ENCODE assay signal across 8 mouse cellular contexts in genomic region chr2:25402377-25402971, GRCm38 (mm10). TPM values are rescaled to one million over a fixed set of nuclear protein-coding genes. Genes with fewer than 3 reads are reported as not detected.
DNase-seq lines count a peak whose midpoint lies in the region; ATAC-seq lines count a peak whose summit lies in the region.

No protein-coding gene starts in this region.

- H3K4me3 ChIP-seq in hindbrain, embryonic 13.5 days, result peak overlapping the region; percentile 73

- peaks cover 15% of the 10 kb centered on the region for H3K36me3 ChIP-seq in hindbrain, embryonic 13.5 days

- WGBS in hindbrain, embryonic 13.5 days, result under 1% methylated on average over 13 of the region's 13 CpGs

- ATAC-seq in hindbrain, embryonic 13.5 days (ENCODE audit: low FRiP score), result peak; percentile 52

- peak overlapping the region; percentile 87 for H3K4me2 ChIP-seq in hindbrain, embryonic 13.5 days

- peak; percentile 87 for DNase-seq in MN1 (ENCODE audit: low spot score)
- DNase-seq in cerebellum, adult 18-20 months, result peak; percentile 68 to 77
- DNase-seq in forelimb bud, embryonic 11.5 days (ENCODE audit: low read depth, low spot score), result peak; percentile 92
- peak; percentile 78 to 83 for DNase-seq in layer of hippocampus, postnatal 14 days (ENCODE audit: low spot score in 2 of 2)
- DNase-seq in lung, postnatal 10 days, result peak; percentile 89
- peak; percentile 49 for DNase-seq in retina, adult 2 months (ENCODE audit: low read depth, low spot score)
- DNase-seq in thymus, postnatal 25 days, result peak; percentile 83

- H3K9ac ChIP-seq in hindbrain, embryonic 13.5 days, result peak overlapping the region; percentile 97

- peaks cover 45% of the 10 kb centered on the region for H3K4me1 ChIP-seq in hindbrain, embryonic 13.5 days (replicated peaks)

- H3K9me3 ChIP-seq in hindbrain, embryonic 13.5 days, result no peaks in the 10 kb centered on the region

- H3K27ac ChIP-seq in hindbrain, embryonic 13.5 days, result peak overlapping the region; percentile 92

- H3K27me3 ChIP-seq in hindbrain, embryonic 13.5 days, result peaks cover 39% of the 10 kb centered on the region

RNA-seq across cellular contexts. Expression of gene Npdc1, which starts 3.3 kb away (rescaled TPM):
- polyA plus RNA-seq in hindbrain, embryonic 13.5 days (2015; fragmentation: Nextera tagmentation; extraction: Ambion mirVana), result 411 and 423 TPM in 2 replicates
- total RNA-seq in layer of hippocampus, postnatal 14 days (2021), result 100 to 1,000 TPM; 402 to 418 TPM

RNA-seq across cellular contexts. Expression of gene Entpd2, which starts 6.8 kb away (rescaled TPM):
- polyA plus RNA-seq in hindbrain, embryonic 13.5 days (2015; fragmentation: Nextera tagmentation; extraction: Ambion mirVana), result 2.6 and 3.6 TPM in 2 replicates
- total RNA-seq in layer of hippocampus, postnatal 14 days (2021), result 10 to 100 TPM; 22.3 to 23.4 TPM

RNA-seq across cellular contexts. Expression of gene Fut7, which starts 20.6 kb away (rescaled TPM):
- polyA plus RNA-seq in hindbrain, embryonic 13.5 days (2015; fragmentation: Nextera tagmentation; extraction: Ambion mirVana), result 0.19 TPM in 1 of 2 replicates, not detected in the other
- under 1 TPM; 0.31 to 0.81 TPM for total RNA-seq in layer of hippocampus, postnatal 14 days (2021)

RNA-seq across cellular contexts. Expression of gene Abca2, which starts 26.0 kb away (rescaled TPM):
- 10.0 and 11.6 TPM in 2 replicates for polyA plus RNA-seq in hindbrain, embryonic 13.5 days (2015; fragmentation: Nextera tagmentation; extraction: Ambion mirVana)
- total RNA-seq in layer of hippocampus, postnatal 14 days (2021), result 100 to 1,000 TPM; 140 to 141 TPM

RNA-seq across cellular contexts. Expression of gene Sapcd2, which starts 30.4 kb away (rescaled TPM):
- 9.6 and 16.5 TPM in 2 replicates for polyA plus RNA-seq in hindbrain, embryonic 13.5 days (2015; fragmentation: Nextera tagmentation; extraction: Ambion mirVana)
- total RNA-seq in layer of hippocampus, postnatal 14 days (2021), result 10 to 100 TPM; 11.9 to 15.3 TPM

Comparison
In these comparisons a context has a peak if more than half of its experiments do, and no peak if none do; other contexts are left out.
1. Peak in every context shown above with its lines: DNase-seq, ATAC-seq, H3K4me3 ChIP-seq and H3K27ac ChIP-seq.